Mouse (Mus musculus) brain, embryonic 14.5 days (tissue): ENCODE results near the gene Ush2a.

ENCODE experiments used
- CTCF ChIP-seq: fragments of 200-500 bp; IDR thresholded peaks from 2 replicates; pipeline ENCODE4 v1.5.1; 2012; ENCODE audit warnings: inconsistent platforms, mild to moderate bottlenecking, moderate library complexity, borderline replicate concordance; ENCODE audit not compliant: insufficient read depth, insufficient read length; ENCODE audit errors: extremely low read depth
- POLR2A ChIP-seq: fragments of 200-500 bp; IDR thresholded peaks from 2 replicates; pipeline ENCODE4 v1.6.1; 2012; ENCODE audit warnings: mild to moderate bottlenecking, inconsistent platforms, borderline replicate concordance; ENCODE audit not compliant: poor library complexity, insufficient read depth, insufficient read length, severe bottlenecking; ENCODE audit errors: extremely low read depth

DNA sequence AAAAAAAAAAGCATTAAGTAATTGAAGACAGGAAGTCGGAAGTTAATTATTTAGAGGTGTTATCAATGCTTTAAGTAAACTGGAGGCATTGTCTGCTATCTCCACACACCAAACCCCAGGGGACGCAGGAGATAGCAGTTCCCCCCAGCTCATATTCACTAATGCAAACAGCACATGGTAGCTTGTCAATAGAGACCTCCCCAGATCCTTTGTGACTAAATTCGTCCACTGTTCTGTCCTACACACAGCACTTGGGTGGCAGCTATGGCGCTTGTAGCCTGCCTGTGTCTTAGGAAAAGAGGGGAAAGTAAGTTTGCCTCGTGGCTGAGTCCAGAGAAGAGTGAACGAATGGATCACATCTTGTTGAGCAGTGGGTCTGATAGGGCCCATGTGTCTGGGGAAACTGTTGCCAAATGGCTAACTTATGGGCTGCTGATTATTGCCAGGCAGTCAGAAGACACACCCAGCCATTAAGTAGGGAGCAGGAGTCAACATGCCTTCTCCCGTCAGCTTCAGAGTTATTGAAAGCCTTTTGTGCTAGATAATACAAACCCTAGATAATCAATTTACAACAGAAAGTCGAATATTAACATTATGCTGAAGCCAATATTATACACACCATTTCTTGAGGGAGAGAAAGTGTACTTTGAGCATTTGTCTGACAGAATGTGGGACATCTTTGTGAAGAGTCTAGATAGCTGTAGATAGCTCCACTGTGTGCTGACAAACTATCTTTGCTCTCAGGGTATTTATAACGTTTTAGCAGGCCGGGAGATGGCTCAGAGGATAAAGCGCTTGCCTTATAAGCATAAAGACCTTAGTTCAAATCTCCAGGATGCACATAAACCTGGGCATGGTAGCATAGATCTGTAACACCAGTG lies 568.9 kb downstream of the Ush2a start:
- TF ChIP-seq POLR2A (no peak), CTCF (no peak)
